Mouse (Mus musculus) embryonic fibroblast, embryonic 13.5 days (primary cell): ENCODE data around the gene Ctnna3.

Experiments
- CTCF ChIP-seq: IDR thresholded peaks from 2 replicates; pipeline ENCODE4 v1.5.1; 2011; ENCODE audit warnings: mild to moderate bottlenecking, control low read depth, low read length, moderate library complexity, borderline replicate concordance; ENCODE audit not compliant: insufficient read depth
- POLR2A ChIP-seq: IDR thresholded peaks from 2 replicates; pipeline ENCODE4 v1.6.1; 2011; ENCODE audit warnings: low read depth, mild to moderate bottlenecking, control low read depth, low read length, moderate library complexity

GRCm38 (mm10) chr10:64342702-64343379 lies 912.9 kb downstream of the Ctnna3 start:
- TF ChIP-seq CTCF (no peak), POLR2A (no peak)
